Mouse (Mus musculus): ENCODE data around the gene Cfap97.

GRCm38 (mm10) chr8:46173651-46174050, 22.1 kb downstream of the Cfap97 start:
- TF ChIP-seq CTCF (IDR thresholded peaks at IDR 0.05; ENCODE audit: borderline replicate concordance, extremely low read depth, insufficient read depth, insufficient read length) (no peak), POLR2A (IDR thresholded peaks at IDR 0.05; ENCODE audit: borderline replicate concordance, extremely low read depth, insufficient read depth, insufficient read length, poor library complexity, severe bottlenecking) (no peak)
